Mouse (Mus musculus) erythroblast, embryonic 14.5 days (primary cell): ENCODE measurements around the gene Uckl1.

Source experiments
- GATA1 ChIP-seq: IDR thresholded peaks from 2 replicates; pipeline ENCODE4 v1.6.1; 2012; ENCODE audit warnings: low read length, inconsistent platforms, mixed read lengths
- TAL1 ChIP-seq: IDR thresholded peaks from 3 replicates; pipeline ENCODE4 v1.6.1; 2012; ENCODE audit warnings: low read length, inconsistent platforms, mixed read lengths

GRCm38 (mm10) chr2:181628471-181628870 is 43.8 kb upstream of the Uckl1 start:
- TF ChIP-seq GATA1 (no peak), TAL1 (no peak)
